Mouse (Mus musculus) heart, adult 2 months (tissue): ENCODE results near the gene Zfp346. TPM values are rescaled to one million over a fixed set of nuclear protein-coding genes. Genes with fewer than 3 reads are reported as not detected.

Source experiments
- DNase-seq, 2 experiments: peaks; one replicate each; pipeline ENCODE4 v3.0.0; 2021
- H3K27ac ChIP-seq: fragments of 200-600 bp; 2 replicates; pipeline ENCODE4 v1.8.1; 2022
- H3K27me3 ChIP-seq: fragments of 200-500 bp; 2 replicates; pipeline ENCODE4 v1.6.1; 2012; ENCODE audit warnings: mild to moderate bottlenecking, low read length, inconsistent platforms, mixed read lengths; ENCODE audit not compliant: control insufficient read depth, insufficient read depth
- H3K36me3 ChIP-seq: fragments of 200-500 bp; 2 replicates; pipeline ENCODE4 v1.6.1; 2012; ENCODE audit warnings: low read length, inconsistent platforms; ENCODE audit not compliant: control insufficient read depth, insufficient read depth
- H3K4me1 ChIP-seq: fragments of 200-500 bp; 2 replicates; pipeline ENCODE4 v1.6.1; 2011; ENCODE audit warnings: low read length; ENCODE audit not compliant: control insufficient read depth, insufficient read depth
- H3K4me3 ChIP-seq: fragments of 200-600 bp; 2 replicates; pipeline ENCODE4 v1.8.1; 2022
- H3K79me2 ChIP-seq: fragments of 200-500 bp; replicated peaks from 2 replicates; pipeline ENCODE4 v1.6.1; 2012; ENCODE audit warnings: mild to moderate bottlenecking, inconsistent platforms, low read length, moderate library complexity, mixed read lengths; ENCODE audit not compliant: control insufficient read depth, insufficient read depth
- H3K9ac ChIP-seq: fragments of 200-500 bp; 2 replicates; pipeline ENCODE4 v1.6.1; 2012; ENCODE audit warnings: low read depth, mild to moderate bottlenecking, control low read depth, inconsistent platforms, low read length, mixed read lengths
- CTCF ChIP-seq: fragments of 200-600 bp; IDR thresholded peaks from 2 replicates; pipeline ENCODE4 v1.8.1; 2022; ENCODE audit warnings: antibody characterized with exemption, mild to moderate bottlenecking, moderate library complexity
- EP300 ChIP-seq: fragments of 200-500 bp; IDR thresholded peaks from 2 replicates; pipeline ENCODE4 v1.6.1; 2011; ENCODE audit warnings: low read depth, low read length, control low read depth; ENCODE audit not compliant: insufficient read depth
- POLR2A ChIP-seq: fragments of 200-500 bp; IDR thresholded peaks from 2 replicates; pipeline ENCODE4 v1.6.1; 2011; ENCODE audit warnings: mild to moderate bottlenecking, low read depth, low read length, control low read depth; ENCODE audit not compliant: insufficient read depth
- WGBS: fragments of 180-500 bp; shearing (Covaris S2); methylation state at CpG from one replicate; pipeline ENCODE4 v1.1.7; 2018; 5-methylcytosine and 5-hydroxymethylcytosine counted together
- intact Hi-C: fragments of 180-260 bp; cut with DNase I; formaldehyde crosslinking; loops from one replicate; pipeline ENCODE4 v1.15.1; 2025
- long read RNA-seq: library from polyadenylated mRNA; stranded (forward); transcript quantifications from one replicate; pipeline ENCODE4 v2.0.0, GENCODE M21; 2021
- polyA plus RNA-seq: library from polyadenylated mRNA; depleted of rRNA; stranded (reverse); fragments of >200 nt; gene quantifications from 2 replicates; pipeline ENCODE4 v1.2.3, GENCODE M21; 2012; rRNA removed
- total RNA-seq, 2 experiments: library from RNA; stranded (reverse); gene quantifications; 2 replicates each; pipeline ENCODE4 v1.2.3; 2021

Zfp346 gene
- total RNA-seq (10 to 100 TPM; 17.1 to 20.6 TPM), polyA plus RNA-seq (14.3 and 23.4 TPM in 2 replicates)
- long read RNA-seq, partial matches to known transcripts: 0 of 9 reads
- long read RNA-seq, other reads (novel, unspliced or antisense): 5 of 9 reads

GRCm38 (mm10) chr13:55105045-55105952, at the start of gene Zfp346:
Zfp346 (plus strand) TSS chr13:55105311.
- H3K9ac ChIP-seq: peak within 1 kb of the TSS; percentile 91
- WGBS: under 1% methylated on average over 66 of the region's 66 CpGs
- peak; percentile 98 to 99 for DNase-seq
- TF ChIP-seq EP300 (no peak), CTCF (peak; percentile 68), POLR2A (peak; percentile 95)
- H3K27me3 ChIP-seq: no peaks in the 10 kb centered on the region
- peak within 1 kb of the TSS; percentile 80 for H3K27ac ChIP-seq
- H3K36me3 ChIP-seq: peaks cover 13% of the 10 kb centered on the region
- H3K79me2 ChIP-seq: peaks cover 5% of the 10 kb centered on the region; the same call in 1 of the 2 replicates
- peaks cover 12% of the 10 kb centered on the region for H3K4me1 ChIP-seq
- intact Hi-C loops: loop anchor here (2.0 to 10.0 kb wide), 2 partner anchors 74 to 220 kb away; partner anchors contain the start of genes Mxd3, Prelid1 and Rab24
- H3K4me3 ChIP-seq: peak within 1 kb of the TSS; percentile 91

GRCm38 (mm10) chr13:55058042-55058441, 47.1 kb upstream of the Zfp346 start:
- H3K79me2 ChIP-seq: no peaks in the 10 kb centered on the region
- no peak for DNase-seq
- no peaks in the 10 kb centered on the region; the same call in 1 of the 2 replicates for H3K4me1 ChIP-seq
- TF ChIP-seq CTCF: peak; percentile 68
- no peak for TF ChIP-seq EP300
- TF ChIP-seq POLR2A: no peak
- H3K36me3 ChIP-seq: no peaks in the 10 kb centered on the region; the same call in 1 of the 2 replicates
- WGBS: 99% methylated on average over 2 of the region's 2 CpGs
- H3K27ac ChIP-seq: no peak overlapping the region
- H3K9ac ChIP-seq: no peak overlapping the region
- no peaks in the 10 kb centered on the region for H3K27me3 ChIP-seq
- intact Hi-C loops: no loop called here
- no peak overlapping the region for H3K4me3 ChIP-seq

GRCm38 (mm10) chr13:55063276-55063675, 41.8 kb upstream of the Zfp346 start:
- WGBS: 73% methylated on average over 2 of the region's 2 CpGs
- H3K36me3 ChIP-seq: no peaks in the 10 kb centered on the region; the same call in 1 of the 2 replicates
- no peaks in the 10 kb centered on the region; the same call in 1 of the 2 replicates for H3K4me1 ChIP-seq
- H3K79me2 ChIP-seq: no peaks in the 10 kb centered on the region
- H3K27ac ChIP-seq: no peak overlapping the region
- DNase-seq: no peak
- no peaks in the 10 kb centered on the region for H3K27me3 ChIP-seq
- no peak overlapping the region for H3K4me3 ChIP-seq
- H3K9ac ChIP-seq: no peak overlapping the region
- intact Hi-C loops: no loop called here
- TF ChIP-seq CTCF: no peak
- no peak for TF ChIP-seq EP300
- no peak for TF ChIP-seq POLR2A

DNA sequence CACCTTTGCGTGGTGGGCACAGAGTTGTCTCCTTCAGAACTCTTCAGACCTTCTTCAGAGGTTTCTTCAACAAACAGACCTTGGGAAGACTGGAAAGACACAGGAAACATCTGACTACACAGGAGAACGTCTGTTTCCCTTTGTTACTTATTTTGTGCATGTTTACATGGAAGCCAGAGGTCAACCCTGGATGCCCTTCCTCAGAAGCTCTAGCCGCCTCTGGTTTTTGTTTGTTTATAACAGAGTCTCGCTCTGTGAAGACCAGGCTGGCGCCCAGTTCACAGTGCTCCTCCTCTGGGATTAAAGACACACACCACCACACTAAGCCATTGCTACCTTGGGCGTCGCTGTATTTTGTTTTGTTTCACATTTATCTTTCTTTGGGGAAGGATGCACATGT, 35.4 kb upstream of the Zfp346 start:
- H3K9ac ChIP-seq: no peak overlapping the region
- no peak overlapping the region for H3K27ac ChIP-seq
- no peaks in the 10 kb centered on the region for H3K36me3 ChIP-seq
- no peak for TF ChIP-seq CTCF
- TF ChIP-seq POLR2A: no peak
- TF ChIP-seq EP300: no peak
- no peaks in the 10 kb centered on the region for H3K4me1 ChIP-seq
- intact Hi-C loops: loop anchor here (2.0 kb wide), 1 partner anchor 271 kb away; no protein-coding TSS in a partner anchor
- no peaks in the 10 kb centered on the region for H3K79me2 ChIP-seq
- WGBS: 48% methylated on average over 7 of the region's 7 CpGs
- no peak overlapping the region for H3K4me3 ChIP-seq
- DNase-seq: no peak
- no peaks in the 10 kb centered on the region for H3K27me3 ChIP-seq

- Histone ChIP-seq H3K79me2 (no peaks in the 10 kb centered on the region), H3K27ac (no peak overlapping the region), H3K4me1 (no peaks in the 10 kb centered on the region), H3K36me3 (no peaks in the 10 kb centered on the region), H3K27me3 (no peaks in the 10 kb centered on the region), H3K4me3 (no peak overlapping the region), H3K9ac (no peak overlapping the region)
- WGBS: 2% methylated on average over 3 of the region's 3 CpGs
- intact Hi-C loops: loop anchor here (2.0 kb wide), 1 partner anchor 273 kb away; no protein-coding TSS in a partner anchor
- no peak for TF ChIP-seq EP300
- TF ChIP-seq CTCF: peak; percentile 72
- no peak for DNase-seq
These were observed 33.8 kb upstream of the Zfp346 start for GRCm38 (mm10) chr13:55071322-55071721.

GRCm38 (mm10) chr13:55075597-55075996, 29.5 kb upstream of the Zfp346 start:
- Histone ChIP-seq H3K27ac (no peak overlapping the region), H3K79me2 (no peaks in the 10 kb centered on the region), H3K9ac (no peak overlapping the region), H3K4me1 (no peaks in the 10 kb centered on the region), H3K36me3 (no peaks in the 10 kb centered on the region), H3K27me3 (no peaks in the 10 kb centered on the region), H3K4me3 (no peak overlapping the region)
- TF ChIP-seq CTCF (no peak), POLR2A (no peak)
- no peak for DNase-seq
- intact Hi-C loops: no loop called here
- 41% methylated on average over 5 of the region's 5 CpGs for WGBS
